Mouse (Mus musculus) liver, adult 2 months (tissue): ENCODE data around the gene Iars. TPM values are rescaled to one million over a fixed set of nuclear protein-coding genes. Genes with fewer than 3 reads are reported as not detected.

Experiments
- DNase-seq: peaks from one replicate; pipeline ENCODE4 v3.0.0-alpha.2; 2011; ENCODE audit warnings: low read depth, low spot score; ENCODE audit errors: extremely low read depth
- H3K27ac ChIP-seq: fragments of 200-500 bp; replicated peaks from 2 replicates; pipeline ENCODE4 v1.5.1; 2012; ENCODE audit warnings: low read depth, mild to moderate bottlenecking, control low read depth, inconsistent platforms, low read length; ENCODE audit not compliant: insufficient read depth
- H3K27me3 ChIP-seq: fragments of 200-500 bp; 2 replicates; pipeline ENCODE4 v1.6.1; 2012; ENCODE audit warnings: mild to moderate bottlenecking, moderate library complexity, low read length, inconsistent platforms; ENCODE audit not compliant: control insufficient read depth, insufficient read depth
- H3K36me3 ChIP-seq: fragments of 200-500 bp; 2 replicates; pipeline ENCODE4 v1.6.1; 2012; ENCODE audit warnings: low read length, inconsistent platforms; ENCODE audit not compliant: control insufficient read depth, insufficient read depth
- H3K4me1 ChIP-seq: fragments of 200-500 bp; 2 replicates; pipeline ENCODE4 v1.6.1; 2011; ENCODE audit warnings: low read length; ENCODE audit not compliant: control insufficient read depth, insufficient read depth
- H3K4me3 ChIP-seq: fragments of 200-500 bp; 2 replicates; pipeline ENCODE4 v1.5.1; 2011; ENCODE audit warnings: low read depth, mild to moderate bottlenecking, control low read depth, low read length, moderate library complexity; ENCODE audit not compliant: insufficient read depth
- H3K79me2 ChIP-seq: fragments of 200-500 bp; 2 replicates; pipeline ENCODE4 v1.6.1; 2012; ENCODE audit warnings: inconsistent platforms, mild to moderate bottlenecking, low read length, moderate library complexity; ENCODE audit not compliant: control insufficient read depth, insufficient read depth
- H3K9ac ChIP-seq: fragments of 200-500 bp; 2 replicates; pipeline ENCODE4 v1.6.1; 2012; ENCODE audit warnings: low read depth, mild to moderate bottlenecking, control low read depth, inconsistent platforms, low read length
- CTCF ChIP-seq: fragments of 200-500 bp; IDR thresholded peaks from 2 replicates; pipeline ENCODE4 v1.5.1; 2011; ENCODE audit warnings: low read depth, low read length, control low read depth
- POLR2A ChIP-seq: fragments of 200-500 bp; IDR thresholded peaks from 2 replicates; pipeline ENCODE4 v1.6.1; 2011; ENCODE audit warnings: low read length, control low read depth; ENCODE audit not compliant: insufficient read depth; ENCODE audit errors: extremely low read depth
- WGBS: fragments of 180-500 bp; shearing (Covaris S2); methylation state at CpG from one replicate; pipeline ENCODE4 v1.1.7; 2018; 5-methylcytosine and 5-hydroxymethylcytosine counted together
- polyA plus RNA-seq: library from polyadenylated mRNA; depleted of rRNA; stranded (reverse); fragments of >200 nt; gene quantifications from 2 replicates; pipeline ENCODE4 v1.2.3, GENCODE M21; 2012
- total RNA-seq: library from RNA; depleted of rRNA; stranded (reverse); fragments of >200 nt; gene quantifications from 2 replicates; pipeline ENCODE4 v1.2.3, GENCODE M21; 2014

The Iars gene
- total and polyA plus RNA-seq, 2 experiments: 13.5 to 15.9 TPM

GRCm38 (mm10) chr13:49646019-49646418 lies 35.9 kb upstream of the Iars start:
- no peaks in the 10 kb centered on the region for H3K79me2 ChIP-seq
- TF ChIP-seq CTCF (no peak), POLR2A (no peak)
- H3K9ac ChIP-seq: no peak overlapping the region
- WGBS: 83% methylated on average over 1 of the region's 1 CpGs
- H3K27me3 ChIP-seq: no peaks in the 10 kb centered on the region
- DNase-seq: no peak
- H3K27ac ChIP-seq: no peak overlapping the region
- H3K36me3 ChIP-seq: no peaks in the 10 kb centered on the region
- no peaks in the 10 kb centered on the region; the same call in 1 of the 2 replicates for H3K4me1 ChIP-seq
- no peak overlapping the region for H3K4me3 ChIP-seq

DNA sequence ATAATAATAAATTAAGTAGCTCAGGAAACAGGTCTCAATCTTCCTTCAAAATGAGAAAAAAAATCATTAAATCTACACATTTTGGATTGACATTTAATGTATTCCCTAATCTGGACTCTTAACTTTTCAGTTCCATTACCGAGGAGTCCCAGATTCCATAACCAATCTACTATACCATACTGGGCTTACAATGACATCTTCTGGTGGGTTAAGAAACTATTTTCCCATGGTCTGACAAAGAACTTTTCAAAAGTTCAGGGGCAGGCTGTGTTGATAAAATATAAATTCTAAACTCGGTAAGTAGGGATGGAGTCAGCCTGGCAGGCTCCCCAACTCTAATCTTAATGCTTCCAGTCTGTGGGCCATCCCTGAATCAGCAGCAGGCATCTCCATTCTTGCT lies 30.8 kb upstream of the Iars start:
- DNase-seq: no peak
- H3K27me3 ChIP-seq: no peaks in the 10 kb centered on the region
- H3K9ac ChIP-seq: no peak overlapping the region
- H3K36me3 ChIP-seq: peaks cover 6% of the 10 kb centered on the region; the same call in 1 of the 2 replicates
- no peak overlapping the region for H3K4me3 ChIP-seq
- no peak overlapping the region for H3K27ac ChIP-seq
- H3K79me2 ChIP-seq: no peaks in the 10 kb centered on the region
- no peak for TF ChIP-seq CTCF
- TF ChIP-seq POLR2A: no peak
- WGBS: 46% methylated on average over 2 of the region's 2 CpGs
- H3K4me1 ChIP-seq: peaks cover 5% of the 10 kb centered on the region; the same call in 1 of the 2 replicates

DNA sequence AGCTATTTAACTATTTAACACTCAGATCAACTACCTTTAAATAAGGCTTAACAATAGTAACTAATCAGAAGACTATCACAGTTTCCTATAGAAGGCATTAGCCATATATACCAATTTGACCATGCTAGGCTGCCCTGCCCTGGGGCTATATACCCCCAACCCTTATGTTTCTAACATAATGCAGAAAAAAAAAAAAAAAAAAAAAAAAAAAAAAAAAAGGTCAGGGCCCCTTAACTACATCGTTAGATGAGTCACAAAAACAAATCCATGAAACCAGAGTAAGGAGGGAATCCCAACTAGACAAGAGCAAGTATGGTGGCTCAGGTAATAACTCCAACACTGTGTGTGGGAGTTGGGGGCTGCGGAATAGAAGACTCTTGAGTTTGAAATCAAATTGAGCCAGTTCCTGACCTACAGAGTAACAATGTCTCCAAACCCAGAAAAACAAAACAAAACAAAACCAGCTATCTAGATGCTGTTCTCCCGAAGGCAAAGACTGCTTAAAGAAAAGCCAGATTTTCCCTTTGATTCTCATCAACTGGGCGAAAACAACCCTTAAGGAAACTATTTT lies 30.0 kb upstream of the Iars start:
- no peak overlapping the region for H3K27ac ChIP-seq

GRCm38 (mm10) chr13:49652481-49653179 lies 29.3 kb upstream of the Iars start, which contains the start of the genes Cenpp and Nol8:
Gene Cenpp, minus strand, starts transcription at chr13:49652785.
Gene Nol8, plus strand, starts transcription at chr13:49653078.
- WGBS: under 1% methylated on average over 68 of the region's 68 CpGs
- Histone ChIP-seq H3K27me3 (no peaks in the 10 kb centered on the region), H3K79me2 (no peaks in the 10 kb centered on the region), H3K27ac (peak within 1 kb of the TSS; percentile 64), H3K9ac (peak within 1 kb of the TSS; percentile 86), H3K4me1 (peaks cover 5% of the 10 kb centered on the region; the same call in 1 of the 2 replicates), H3K4me3 (peak within 1 kb of the TSS; percentile 78), H3K36me3 (peaks cover 12% of the 10 kb centered on the region; the same call in 1 of the 2 replicates)
- TF ChIP-seq CTCF (no peak), POLR2A (no peak)
- DNase-seq: peak; percentile 94

More for the DNA sequence above, 30.0 kb upstream of the Iars start:
- H3K27me3 ChIP-seq: no peaks in the 10 kb centered on the region
- H3K79me2 ChIP-seq: no peaks in the 10 kb centered on the region
- no peak overlapping the region for H3K4me3 ChIP-seq
- peaks cover 5% of the 10 kb centered on the region; the same call in 1 of the 2 replicates for H3K4me1 ChIP-seq
- DNase-seq: no peak
- peaks cover 8% of the 10 kb centered on the region; the same call in 1 of the 2 replicates for H3K36me3 ChIP-seq
- H3K9ac ChIP-seq: no peak overlapping the region
- 2% methylated on average over 4 of the region's 4 CpGs for WGBS
- TF ChIP-seq POLR2A: no peak
- TF ChIP-seq CTCF: no peak

GRCm38 (mm10) chr13:49653180-49653541 lies 28.7 kb upstream of the Iars start:
- Histone ChIP-seq H3K4me1 (peaks cover 5% of the 10 kb centered on the region; the same call in 1 of the 2 replicates), H3K79me2 (no peaks in the 10 kb centered on the region), H3K9ac (peak overlapping the region; percentile 86), H3K36me3 (peaks cover 13% of the 10 kb centered on the region; the same call in 1 of the 2 replicates), H3K27ac (peak overlapping the region; percentile 64), H3K27me3 (no peaks in the 10 kb centered on the region), H3K4me3 (peak overlapping the region; percentile 78)
- no peak for DNase-seq
- 0% methylated on average over 16 of the region's 16 CpGs for WGBS
- TF ChIP-seq CTCF (no peak), POLR2A (no peak)
